Mouse (Mus musculus) neutrophil, adult 5-6 weeks (primary cell): ENCODE measurements around the gene Gpha2. TPM values are rescaled to one million over a fixed set of nuclear protein-coding genes. Genes with fewer than 3 reads are reported as not detected.

Experiments
- ATAC-seq: fragments of 151-379, 151-347 bp; 2 replicates; pipeline ENCODE4 v1.8.0; 2017; ENCODE audit warnings: mild to moderate bottlenecking, moderate TSS enrichment; ENCODE audit not compliant: insufficient number of reproducible peaks, poor library complexity, low FRiP score, severe bottlenecking; ENCODE audit errors: extremely low read depth
- total RNA-seq: library from RNA; stranded (forward); fragments of 200-1000 nt; gene quantifications from 2 replicates; pipeline ENCODE4 v1.2.3, GENCODE M21; 2017

The Gpha2 gene
- total RNA-seq, 1 experiment from 2014 or later, result not detected

DNA sequence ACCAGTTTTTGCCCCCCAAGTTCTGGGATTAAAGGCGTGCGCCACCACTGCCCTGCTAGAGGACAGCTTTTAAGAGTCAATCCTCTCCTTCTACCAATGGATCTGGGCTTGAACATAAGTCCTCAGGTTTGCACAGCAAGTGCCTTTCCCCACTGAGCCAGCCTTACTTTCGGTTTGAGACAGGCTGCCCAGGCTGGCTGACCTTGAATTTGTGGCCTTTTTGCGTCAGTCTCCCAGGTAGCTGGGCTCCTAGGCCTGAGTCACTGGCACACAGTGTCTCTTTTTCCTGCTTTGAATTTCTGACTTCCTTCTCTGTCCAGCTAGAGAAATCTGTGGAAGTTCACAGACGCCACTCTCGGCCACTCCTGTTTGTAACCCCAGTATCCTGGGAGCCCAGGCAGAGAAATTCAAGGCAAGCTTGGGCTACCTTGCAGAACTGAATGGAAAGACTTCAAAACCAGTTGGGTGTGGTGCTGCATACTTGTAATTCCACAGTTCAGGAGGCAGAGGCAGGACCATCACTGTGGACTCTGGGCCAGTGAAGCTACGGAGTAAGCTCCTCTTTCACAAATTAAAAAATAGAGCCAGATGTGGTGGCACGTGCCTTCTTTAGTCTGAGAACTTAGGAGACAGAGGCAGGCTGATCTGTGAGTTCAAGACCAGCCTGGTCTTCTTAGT, 43.8 kb downstream of the Gpha2 start:
- no peak for ATAC-seq

DNA sequence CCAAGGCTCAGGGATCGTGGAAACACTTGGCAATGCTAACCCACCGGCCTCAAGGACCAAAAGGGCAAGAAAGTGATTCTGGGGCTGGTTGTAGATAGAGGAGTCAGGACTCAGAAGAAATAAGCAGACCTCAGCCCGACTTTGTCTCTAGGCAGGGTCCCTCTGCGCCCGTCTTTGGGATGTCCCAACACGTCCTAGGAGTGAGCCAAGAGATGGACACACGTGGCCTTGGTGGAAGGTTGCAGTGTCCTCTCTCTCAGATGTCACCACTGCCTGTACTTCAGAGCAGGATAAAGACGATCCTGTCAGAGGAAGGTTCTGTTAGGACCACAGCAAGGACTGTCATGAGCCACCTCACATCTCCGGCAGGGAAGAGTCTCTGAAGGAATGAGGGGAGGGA, 44.5 kb downstream of the Gpha2 start:
- no peak for ATAC-seq

DNA sequence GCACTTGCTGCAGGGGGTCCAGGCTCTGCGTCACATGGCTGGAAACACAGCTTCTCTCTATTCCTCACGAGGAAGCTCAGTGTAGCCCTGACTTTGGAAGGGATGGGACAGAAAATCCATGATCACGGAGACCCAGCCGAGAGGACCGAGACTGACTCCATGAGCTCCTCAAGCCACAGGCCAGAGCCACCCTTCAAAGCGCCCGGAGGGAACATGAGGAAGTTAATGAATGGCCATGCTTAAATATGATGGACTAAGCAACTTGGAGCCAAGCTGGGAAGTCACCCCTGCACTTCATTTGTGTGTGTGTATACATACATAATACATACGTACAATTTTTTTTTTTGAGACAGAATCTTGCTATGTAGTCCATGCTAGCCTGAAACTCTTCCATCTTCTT, 45.0 kb downstream of the Gpha2 start:
- ATAC-seq, result no peak

DNA sequence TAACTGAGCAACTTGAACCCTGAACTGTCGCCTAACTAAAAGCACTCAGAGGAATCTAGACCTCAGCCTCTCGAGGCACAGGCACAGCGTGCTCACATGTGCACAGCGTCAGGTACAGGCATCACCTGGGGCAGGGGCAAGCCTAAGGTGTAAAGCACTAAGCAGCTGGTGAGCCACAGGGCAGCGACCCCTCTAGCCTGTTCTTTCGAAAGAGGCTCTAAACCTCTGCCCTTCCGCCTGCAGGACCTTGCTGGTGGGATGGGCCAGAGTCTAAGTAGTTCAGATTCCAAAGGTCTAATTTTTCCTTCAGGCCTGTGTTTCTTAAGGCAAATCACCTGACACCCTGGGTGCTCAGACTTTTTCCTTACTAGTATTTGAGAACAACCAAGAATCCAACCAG, 45.9 kb downstream of the Gpha2 start:
- no peak for ATAC-seq

DNA sequence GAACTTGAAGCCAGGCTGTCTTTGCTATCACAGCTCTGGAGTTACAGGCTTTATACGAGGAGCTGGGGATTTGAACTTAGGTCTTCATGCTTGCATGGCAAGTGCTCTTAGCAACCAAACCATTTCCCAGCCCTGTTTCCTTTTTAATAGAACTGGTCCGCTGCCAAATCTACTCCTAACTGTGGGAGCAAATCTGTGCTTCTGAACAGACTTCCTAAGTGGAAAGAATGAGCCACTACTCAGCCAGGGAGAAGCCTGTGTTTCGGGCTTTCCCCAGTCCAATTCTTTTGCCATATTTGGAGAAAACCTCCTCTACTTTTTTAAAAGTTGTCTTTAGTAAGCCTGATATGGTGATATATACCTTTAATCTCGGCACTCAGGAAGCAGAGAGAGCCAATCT, 46.6 kb downstream of the Gpha2 start:
- ATAC-seq, result no peak

DNA sequence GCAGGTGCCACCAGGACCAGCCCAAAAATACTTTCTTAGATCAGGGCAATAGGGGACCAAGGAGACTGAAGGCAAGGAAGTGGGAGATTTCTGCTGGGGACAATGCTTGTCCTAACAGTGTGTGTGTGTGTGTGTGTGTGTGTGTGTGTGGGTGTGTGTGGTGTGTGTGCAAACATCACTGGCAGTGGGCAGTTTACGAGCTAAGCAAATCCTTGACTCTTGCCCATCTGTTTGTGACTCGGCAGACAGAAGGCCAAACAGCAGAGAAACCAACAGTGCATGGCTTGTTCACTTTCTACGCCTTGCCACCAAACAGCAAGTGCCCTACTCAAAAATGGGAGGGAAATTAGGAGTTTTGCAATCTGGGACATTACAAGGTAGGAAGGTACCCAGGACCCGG, 47.4 kb downstream of the Gpha2 start:
- ATAC-seq, result no peak

DNA sequence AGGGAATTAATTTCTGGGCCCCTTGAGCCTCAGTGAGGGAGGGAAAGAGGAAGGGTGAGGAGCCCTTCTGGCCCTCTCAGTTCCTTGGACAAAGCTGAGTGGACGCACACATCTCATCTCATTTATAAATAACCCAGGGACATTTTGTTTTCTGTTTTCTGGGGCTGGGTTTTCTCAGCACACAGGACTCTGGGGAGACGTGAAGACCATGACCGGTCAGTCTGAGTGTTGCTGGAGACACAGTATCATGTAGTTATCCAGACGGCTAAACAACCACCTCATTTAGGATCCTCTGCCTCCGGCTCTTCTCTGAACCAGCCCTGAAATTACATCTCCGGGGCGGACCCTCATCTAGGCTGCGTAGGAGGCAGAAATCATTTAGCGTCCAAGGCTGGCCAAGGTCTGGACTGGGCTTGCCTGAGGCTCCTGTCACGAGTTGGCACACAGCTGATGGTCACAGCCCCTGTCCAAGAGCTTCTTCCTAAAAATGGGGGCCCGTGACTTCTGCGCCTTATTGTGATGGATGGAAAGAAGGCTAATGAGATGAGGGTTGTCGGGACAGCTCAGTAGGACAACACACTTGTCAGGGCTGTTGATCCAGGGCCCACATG, 47.9 kb downstream of the Gpha2 start:
- no peak for ATAC-seq

DNA sequence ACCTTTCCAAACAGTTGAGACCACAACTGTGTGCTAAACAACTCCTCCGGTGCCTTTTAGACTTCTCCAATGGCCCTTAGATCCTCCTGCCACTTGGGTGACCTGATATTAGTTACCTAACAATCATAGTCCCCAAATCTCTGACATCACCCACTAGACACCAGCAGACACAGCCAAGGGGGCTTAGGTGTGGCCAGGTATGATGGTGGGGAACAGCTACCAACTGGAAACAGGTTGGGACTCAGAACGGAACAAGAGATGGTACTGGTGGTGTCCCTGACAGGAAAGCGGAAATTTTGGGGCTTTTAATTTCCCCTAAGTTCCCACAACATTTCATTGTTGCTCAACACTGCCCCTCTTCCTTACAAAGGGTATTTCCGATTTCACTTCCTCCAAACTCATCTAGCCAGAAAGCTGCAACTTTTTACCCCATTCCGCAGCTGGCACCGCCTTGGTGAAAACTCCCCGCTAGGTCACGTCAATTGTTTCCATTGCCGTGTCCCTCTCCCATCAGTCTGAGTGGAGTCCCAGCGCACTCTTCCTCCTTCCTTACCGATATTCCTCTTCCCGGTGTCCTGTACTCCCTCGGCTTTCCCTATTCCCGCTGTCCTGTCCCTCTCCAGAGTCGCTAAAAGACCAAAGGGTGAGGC, 49.7 kb downstream of the Gpha2 start:
- peak; percentile 27 for ATAC-seq

DNA sequence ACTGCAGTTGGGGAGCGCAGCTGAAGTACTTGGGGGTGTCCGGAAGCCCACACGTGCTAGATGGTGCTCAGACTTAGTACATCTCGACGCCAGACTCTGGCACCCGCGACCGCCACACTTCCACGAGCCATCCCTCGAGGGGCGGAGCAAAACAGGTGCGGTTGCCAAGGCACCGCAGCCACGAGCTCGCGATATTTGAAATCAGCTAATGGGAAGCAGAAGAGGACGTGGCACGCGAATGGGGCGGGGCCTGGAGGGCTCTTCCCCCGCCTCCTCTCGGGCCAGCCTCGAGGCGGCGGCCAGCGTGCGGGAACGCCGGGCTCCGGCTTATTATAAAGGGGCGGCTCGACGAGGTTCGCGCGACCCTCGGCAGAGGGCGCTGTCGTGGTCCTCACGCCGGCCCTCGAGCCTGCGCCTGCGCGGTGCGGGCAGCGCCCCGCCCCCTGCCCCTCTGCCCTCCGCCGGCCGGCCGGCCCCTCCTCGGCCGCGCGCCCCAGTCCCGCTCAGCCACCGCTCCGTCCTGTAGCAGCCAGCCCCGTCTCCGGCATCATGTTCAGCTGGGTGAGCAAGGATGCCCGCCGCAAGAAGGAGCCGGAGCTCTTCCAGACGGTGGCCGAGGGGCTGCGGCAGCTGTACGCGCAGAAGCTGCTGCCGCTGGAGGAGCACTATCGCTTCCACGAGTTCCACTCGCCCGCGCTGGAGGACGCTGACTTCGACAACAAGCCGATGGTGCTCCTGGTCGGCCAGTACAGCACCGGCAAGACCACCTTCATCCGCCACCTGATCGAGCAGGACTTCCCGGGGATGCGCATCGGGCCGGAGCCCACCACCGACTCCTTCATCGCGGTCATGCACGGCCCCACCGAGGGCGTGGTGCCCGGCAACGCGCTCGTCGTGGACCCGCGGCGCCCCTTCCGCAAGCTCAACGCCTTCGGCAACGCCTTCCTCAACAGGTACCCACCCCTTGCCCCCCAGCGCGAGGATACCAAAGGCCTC, 50.5 kb downstream of the Gpha2 start, which contains the start of gene Ehd1:
TSS of gene Ehd1 (plus strand) at position 300 of the 996 bp plus-strand sequence.
- ATAC-seq, result peak; percentile 81

Other genes with a start within 250 kb of the Gpha2 start
- gene Slc22a20, start 240.2 kb upstream of the Gpha2 start, total RNA-seq, result 0.47 and 1.1 TPM in 2 replicates
- 142 and 147 TPM in 2 replicates for gene Capn1, start 210.5 kb upstream of the Gpha2 start, total RNA-seq
- 42.1 and 45.3 TPM in 2 replicates for gene Syvn1, start 179.8 kb upstream of the Gpha2 start, total RNA-seq
- 28.7 and 29.2 TPM in 2 replicates for gene Mrpl49, start 168.6 kb upstream of the Gpha2 start, total RNA-seq
- gene Fau, start 168.5 kb upstream of the Gpha2 start, total RNA-seq, result 2,994 and 3,021 TPM in 2 replicates
- gene Znhit2, start 165.2 kb upstream of the Gpha2 start, total RNA-seq, result 18.4 and 20.3 TPM in 2 replicates
- 5.6 and 8.1 TPM in 2 replicates for gene Tm7sf2, start 158.0 kb upstream of the Gpha2 start, total RNA-seq
- 67.0 and 73.7 TPM in 2 replicates for gene Vps51, start 149.1 kb upstream of the Gpha2 start, total RNA-seq
- gene Tmem262, start 146.3 kb upstream of the Gpha2 start, total RNA-seq, result 1.5 TPM in 1 of 2 replicates, not detected in the other
- 0.74 TPM in 1 of 2 replicates, not detected in the other for gene Gm28374, start 144.1 kb upstream of the Gpha2 start, total RNA-seq
- gene Zfpl1, start 141.4 kb upstream of the Gpha2 start, total RNA-seq, result 51.9 and 52.8 TPM in 2 replicates
- gene Cdca5, start 141.4 kb upstream of the Gpha2 start, total RNA-seq, result 0.35 TPM in 1 of 2 replicates, not detected in the other
- not detected in 2 replicates for gene AC131692.1, start 132.0 kb upstream of the Gpha2 start, total RNA-seq
- gene Naaladl1, start 120.6 kb upstream of the Gpha2 start, total RNA-seq, result not detected in 2 replicates
- 2.2 and 3.1 TPM in 2 replicates for gene Sac3d1, start 107.7 kb upstream of the Gpha2 start, total RNA-seq
- 9.1 and 9.8 TPM in 2 replicates for gene Snx15, start 98.1 kb upstream of the Gpha2 start, total RNA-seq
- gene Batf2, start 85.4 kb upstream of the Gpha2 start, total RNA-seq, result 1.2 TPM in 1 of 2 replicates, not detected in the other
- gene Arl2, start 84.8 kb upstream of the Gpha2 start, total RNA-seq, result 14.0 and 15.2 TPM in 2 replicates
- not detected in 2 replicates for gene Majin, start 42.0 kb upstream of the Gpha2 start, total RNA-seq
- gene Ppp2r5b, start 9.5 kb downstream of the Gpha2 start, total RNA-seq, result 21.8 and 22.1 TPM in 2 replicates
- gene Atg2a, start 15.3 kb downstream of the Gpha2 start, total RNA-seq, result 43.0 and 49.3 TPM in 2 replicates
- 126 and 148 TPM in 2 replicates for gene Ehd1, start 50.3 kb downstream of the Gpha2 start, total RNA-seq
- gene Cdc42bpg, start 80.1 kb downstream of the Gpha2 start, total RNA-seq, result 4.4 and 10.9 TPM in 2 replicates
- 29.5 and 33.6 TPM in 2 replicates for gene Men1, start 108.6 kb downstream of the Gpha2 start, total RNA-seq
- gene Map4k2, start 114.8 kb downstream of the Gpha2 start, total RNA-seq, result 791 and 881 TPM in 2 replicates
- gene Sf1, start 137.3 kb downstream of the Gpha2 start, total RNA-seq, result 370 and 400 TPM in 2 replicates
- gene Pygm, start 158.0 kb downstream of the Gpha2 start, total RNA-seq, result 8.7 and 14.1 TPM in 2 replicates
- gene Rasgrp2, start 173.0 kb downstream of the Gpha2 start, total RNA-seq, result 447 and 491 TPM in 2 replicates
- gene Nrxn2, start 192.4 kb downstream of the Gpha2 start, total RNA-seq, result 0.70 and 3.4 TPM in 2 replicates